Mouse (Mus musculus) C2C12 (cell line): ENCODE results near the gene Tcp11l2.

ENCODE experiments used
- CTCF ChIP-seq: IDR thresholded peaks from one replicate; pipeline ENCODE4 v1.5.1; 2011; ENCODE audit not compliant: control insufficient read depth, insufficient read depth, insufficient read length
- USF1 ChIP-seq: IDR thresholded peaks from one replicate; pipeline ENCODE4 v1.6.1; 2011; ENCODE audit warnings: low read depth, mild to moderate bottlenecking, control low read depth, moderate library complexity

DNA sequence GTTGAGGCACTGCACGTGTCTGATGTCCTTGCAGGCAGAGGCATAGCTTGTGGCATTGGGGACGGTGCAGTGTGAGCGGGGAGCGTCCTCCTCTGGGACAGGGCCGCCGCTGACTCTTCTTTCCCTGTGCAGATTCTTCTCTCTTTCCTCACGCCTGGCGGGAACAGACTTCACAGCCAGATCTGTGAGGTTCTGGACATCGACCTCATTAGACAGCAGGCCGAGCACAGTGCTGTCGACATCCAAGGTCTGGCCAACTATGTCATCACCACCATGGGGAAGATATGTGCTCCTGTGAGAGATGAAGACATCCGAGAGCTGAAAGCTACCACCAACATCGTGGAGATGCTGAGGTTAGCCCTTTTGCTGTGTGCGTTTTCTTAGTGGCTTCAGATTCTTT lies 14.5 kb downstream of the Tcp11l2 start:
- TF ChIP-seq CTCF (no peak), USF1 (no peak)
